Mouse (Mus musculus): ENCODE results near the gene Cfdp1. TPM values are rescaled to one million over a fixed set of nuclear protein-coding genes. Genes with fewer than 3 reads are reported as not detected.

Cfdp1 gene
- total RNA-seq, 1 experiment, result 190 TPM

DNA sequence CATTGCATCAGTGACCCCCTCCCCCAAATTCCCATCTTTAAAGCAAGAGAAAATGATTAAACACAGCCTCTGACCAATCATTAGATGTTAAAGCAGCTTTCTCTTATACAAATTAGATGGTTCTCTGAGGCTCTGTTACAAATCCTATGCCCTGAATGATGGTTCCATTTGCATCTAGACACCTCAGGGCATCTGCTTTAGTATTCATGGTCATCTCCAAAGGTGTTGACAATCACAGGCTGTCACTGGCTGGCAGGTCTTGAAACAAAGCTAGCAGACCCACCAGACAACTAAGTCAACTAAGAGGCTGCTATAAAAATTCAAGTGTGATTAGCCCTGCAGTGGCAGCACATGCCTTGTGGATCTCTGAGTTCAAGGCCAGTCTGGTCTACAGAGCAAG lies 64.5 kb downstream of the Cfdp1 start:
- no peaks in the 10 kb centered on the region for H3K9me3 ChIP-seq (ENCODE audit: control insufficient read depth, insufficient read depth, low read depth, low read length)
- no peak for TF ChIP-seq ZNF384 (IDR thresholded peaks at IDR 0.05; ENCODE audit: low read depth, low read length)
- TF ChIP-seq MAFK (IDR thresholded peaks at IDR 0.05; ENCODE audit: insufficient read depth, low read depth, low read length), result no peak
- no peak for TF ChIP-seq HCFC1 (IDR thresholded peaks at IDR 0.05; ENCODE audit: borderline replicate concordance, insufficient read depth, low read length)
- no peak for TF ChIP-seq ZC3H11A (IDR thresholded peaks at IDR 0.05; ENCODE audit: borderline replicate concordance, low read depth, low read length)
- TF ChIP-seq CHD2 (IDR thresholded peaks at IDR 0.05; ENCODE audit: low read depth, low read length), result no peak
- H3K4me3 ChIP-seq (ENCODE audit: insufficient read depth in 1 of 2, low read depth in 1 of 2, low read length in 2 of 2, poor library complexity in 1 of 2, severe bottlenecking in 1 of 2), result no peak overlapping the region
- no peak overlapping the region for H3K9ac ChIP-seq (ENCODE audit: insufficient read depth, low read depth, low read length, poor library complexity, severe bottlenecking)
- DNase-seq (ENCODE audit: low read depth, low spot score), result peak; percentile 39
- H3K27ac ChIP-seq (ENCODE audit: insufficient read depth, low read depth, low read length, poor library complexity, severe bottlenecking), result peak overlapping the region; percentile 99
- H3K36me3 ChIP-seq (ENCODE audit: control insufficient read depth, insufficient read depth, low read length, poor library complexity, severe bottlenecking), result peaks cover 3% of the 10 kb centered on the region; the same call in 1 of the 2 replicates
- H3K4me1 ChIP-seq (ENCODE audit: control insufficient read depth in 2 of 2, insufficient read depth in 2 of 2, low read length in 2 of 2, poor library complexity in 1 of 2), result peaks cover 32 to 35% of the 10 kb centered on the region in 2 experiments
- in situ Hi-C loops (cut with MboI; ENCODE audit: low sequenced_read_pairs in 2 of 2, unreplicated experiment in 2 of 2), result no loop called here

DNA sequence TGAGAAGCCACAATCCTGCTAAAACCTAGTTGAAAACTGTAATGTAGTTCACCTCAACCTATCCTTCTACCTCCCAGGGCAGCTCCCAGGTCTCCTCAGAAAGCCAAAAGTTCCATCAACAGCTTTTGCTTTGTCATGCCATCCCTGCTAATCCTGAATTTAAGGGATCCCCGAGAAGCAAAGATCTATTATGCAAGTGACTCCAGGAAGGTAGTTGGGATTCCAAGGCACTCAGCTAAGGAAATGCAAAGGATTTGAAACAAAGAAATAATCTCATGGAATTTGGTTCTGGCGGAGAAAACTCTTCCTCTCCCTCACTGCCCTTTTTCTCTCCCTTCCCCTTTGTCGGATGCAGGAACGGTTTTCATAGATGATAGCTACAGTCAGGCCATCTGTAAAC lies 64.9 kb downstream of the Cfdp1 start:
- 0 out of 2 replicates have a peak, but pooled peaks have one; percentile 55 for TF ChIP-seq CHD2 (IDR thresholded peaks at IDR 0.05; ENCODE audit: low read depth, low read length)
- no peak for TF ChIP-seq ZC3H11A (IDR thresholded peaks at IDR 0.05; ENCODE audit: borderline replicate concordance, low read depth, low read length)
- no peak for TF ChIP-seq HCFC1 (IDR thresholded peaks at IDR 0.05; ENCODE audit: borderline replicate concordance, insufficient read depth, low read length)
- no peak for TF ChIP-seq ZNF384 (IDR thresholded peaks at IDR 0.05; ENCODE audit: low read depth, low read length)
- TF ChIP-seq MAFK (IDR thresholded peaks at IDR 0.05; ENCODE audit: insufficient read depth, low read depth, low read length), result peak; percentile 94
- in situ Hi-C loops (cut with MboI; ENCODE audit: low sequenced_read_pairs in 2 of 2, unreplicated experiment in 2 of 2), result no loop called here
- Histone ChIP-seq H3K4me1 (ENCODE audit: control insufficient read depth in 2 of 2, insufficient read depth in 2 of 2, low read length in 2 of 2, poor library complexity in 1 of 2) (peaks cover 32 to 35% of the 10 kb centered on the region in 2 experiments), H3K9me3 (ENCODE audit: control insufficient read depth, insufficient read depth, low read depth, low read length) (no peaks in the 10 kb centered on the region), H3K36me3 (ENCODE audit: control insufficient read depth, insufficient read depth, low read length, poor library complexity, severe bottlenecking) (peaks cover 2% of the 10 kb centered on the region; the same call in 1 of the 2 replicates), H3K9ac (ENCODE audit: insufficient read depth, low read depth, low read length, poor library complexity, severe bottlenecking) (peak overlapping the region; percentile 23; the same call in 1 of the 2 replicates), H3K4me3 (ENCODE audit: insufficient read depth in 1 of 2, low read depth in 1 of 2, low read length in 2 of 2, poor library complexity in 1 of 2, severe bottlenecking in 1 of 2) (no peak overlapping the region), H3K27ac (ENCODE audit: insufficient read depth, low read depth, low read length, poor library complexity, severe bottlenecking) (peak overlapping the region; percentile 99)
- peak; percentile 44 for DNase-seq (ENCODE audit: low read depth, low spot score)

- TF ChIP-seq ZC3H11A (IDR thresholded peaks at IDR 0.05; ENCODE audit: borderline replicate concordance, low read depth, low read length) (no peak), HCFC1 (IDR thresholded peaks at IDR 0.05; ENCODE audit: borderline replicate concordance, insufficient read depth, low read length) (no peak), CHD2 (IDR thresholded peaks at IDR 0.05; ENCODE audit: low read depth, low read length) (no peak), ZNF384 (IDR thresholded peaks at IDR 0.05; ENCODE audit: low read depth, low read length) (no peak), MAFK (IDR thresholded peaks at IDR 0.05; ENCODE audit: insufficient read depth, low read depth, low read length) (no peak)
- Histone ChIP-seq H3K9ac (ENCODE audit: insufficient read depth, low read depth, low read length, poor library complexity, severe bottlenecking) (no peak overlapping the region; the same call in 1 of the 2 replicates), H3K4me3 (ENCODE audit: insufficient read depth in 1 of 2, low read depth in 1 of 2, low read length in 2 of 2, poor library complexity in 1 of 2, severe bottlenecking in 1 of 2) (no peak overlapping the region), H3K9me3 (ENCODE audit: control insufficient read depth, insufficient read depth, low read depth, low read length) (no peaks in the 10 kb centered on the region), H3K27ac (ENCODE audit: insufficient read depth, low read depth, low read length, poor library complexity, severe bottlenecking) (peak overlapping the region; percentile 98), H3K4me1 (ENCODE audit: control insufficient read depth in 2 of 2, insufficient read depth in 2 of 2, low read length in 2 of 2, poor library complexity in 1 of 2) (peaks cover 32 to 35% of the 10 kb centered on the region in 2 experiments), H3K36me3 (ENCODE audit: control insufficient read depth, insufficient read depth, low read length, poor library complexity, severe bottlenecking) (peaks cover 2% of the 10 kb centered on the region; the same call in 1 of the 2 replicates)
- in situ Hi-C loops (cut with MboI; ENCODE audit: low sequenced_read_pairs in 2 of 2, unreplicated experiment in 2 of 2), result no loop called here
- no peak for DNase-seq (ENCODE audit: low read depth, low spot score)
Measured at GRCm38 (mm10) chr8:111788497-111788896, 65.6 kb downstream of the Cfdp1 start.

- Histone ChIP-seq H3K9ac (ENCODE audit: insufficient read depth, low read depth, low read length, poor library complexity, severe bottlenecking) (peak overlapping the region; percentile 8; the same call in 1 of the 2 replicates), H3K4me3 (ENCODE audit: insufficient read depth in 1 of 2, low read depth in 1 of 2, low read length in 2 of 2, poor library complexity in 1 of 2, severe bottlenecking in 1 of 2) (no peak overlapping the region), H3K36me3 (ENCODE audit: control insufficient read depth, insufficient read depth, low read length, poor library complexity, severe bottlenecking) (peaks cover 2% of the 10 kb centered on the region; the same call in 1 of the 2 replicates), H3K27ac (ENCODE audit: insufficient read depth, low read depth, low read length, poor library complexity, severe bottlenecking) (peak overlapping the region; percentile 98), H3K9me3 (ENCODE audit: control insufficient read depth, insufficient read depth, low read depth, low read length) (no peaks in the 10 kb centered on the region), H3K4me1 (ENCODE audit: control insufficient read depth in 2 of 2, insufficient read depth in 2 of 2, low read length in 2 of 2, poor library complexity in 1 of 2) (peaks cover 32 to 37% of the 10 kb centered on the region in 2 experiments)
- TF ChIP-seq ZC3H11A (IDR thresholded peaks at IDR 0.05; ENCODE audit: borderline replicate concordance, low read depth, low read length), result no peak
- TF ChIP-seq ZNF384 (IDR thresholded peaks at IDR 0.05; ENCODE audit: low read depth, low read length), result no peak
- no peak for TF ChIP-seq HCFC1 (IDR thresholded peaks at IDR 0.05; ENCODE audit: borderline replicate concordance, insufficient read depth, low read length)
- TF ChIP-seq MAFK (IDR thresholded peaks at IDR 0.05; ENCODE audit: insufficient read depth, low read depth, low read length), result no peak
- TF ChIP-seq CHD2 (IDR thresholded peaks at IDR 0.05; ENCODE audit: low read depth, low read length), result no peak
- in situ Hi-C loops (cut with MboI; ENCODE audit: low sequenced_read_pairs in 2 of 2, unreplicated experiment in 2 of 2), result no loop called here
- DNase-seq (ENCODE audit: low read depth, low spot score), result no peak
Measured at GRCm38 (mm10) chr8:111788085-111788484, 66.0 kb downstream of the Cfdp1 start.
